Mouse (Mus musculus): ENCODE results near the gene Rnf217.

Rnf217 gene

DNA sequence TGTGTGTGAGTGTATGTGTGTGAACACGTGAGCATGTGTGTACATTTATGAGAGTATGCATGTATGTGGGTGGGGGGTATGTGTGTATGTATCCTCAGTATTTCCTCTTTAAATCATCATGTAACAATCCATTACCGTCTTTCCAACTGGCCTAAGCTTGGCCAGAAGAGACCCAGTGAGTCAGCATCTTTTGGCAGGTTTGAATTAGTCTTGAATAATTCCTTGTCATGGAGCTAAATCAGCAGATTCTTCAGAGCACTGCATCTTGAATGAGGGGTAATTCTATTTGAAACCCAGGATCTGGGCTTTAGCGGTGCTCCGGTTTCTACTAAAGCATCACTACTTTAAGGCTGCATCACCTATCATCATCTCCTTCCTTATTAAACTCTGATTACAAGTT, 55.7 kb downstream of the Rnf217 start:
- DNase-seq (ENCODE audit: low spot score), result no peak

DNA sequence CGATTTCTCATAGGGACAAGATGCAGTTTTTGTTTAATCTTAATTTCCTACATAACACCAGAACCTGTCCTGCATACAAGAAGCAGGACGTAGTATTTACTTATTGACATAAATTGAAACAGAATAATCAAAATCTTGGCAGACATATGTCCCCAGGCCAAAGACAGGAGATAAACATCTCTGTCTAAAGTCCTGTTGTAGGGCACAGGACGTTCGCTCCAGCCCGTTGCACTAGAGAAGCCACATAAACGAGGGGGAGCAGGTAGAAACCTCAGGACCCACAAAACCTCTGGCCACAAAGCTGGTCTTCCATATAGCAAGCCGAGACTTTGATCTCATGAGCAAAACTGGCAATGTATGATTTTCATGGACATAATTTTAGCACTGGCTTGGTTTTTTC, 57.1 kb downstream of the Rnf217 start:
- DNase-seq (ENCODE audit: low spot score), result no peak

GRCm38 (mm10) chr10:31551362-31551761, 57.6 kb downstream of the Rnf217 start:
- DNase-seq (ENCODE audit: low spot score), result no peak

DNA sequence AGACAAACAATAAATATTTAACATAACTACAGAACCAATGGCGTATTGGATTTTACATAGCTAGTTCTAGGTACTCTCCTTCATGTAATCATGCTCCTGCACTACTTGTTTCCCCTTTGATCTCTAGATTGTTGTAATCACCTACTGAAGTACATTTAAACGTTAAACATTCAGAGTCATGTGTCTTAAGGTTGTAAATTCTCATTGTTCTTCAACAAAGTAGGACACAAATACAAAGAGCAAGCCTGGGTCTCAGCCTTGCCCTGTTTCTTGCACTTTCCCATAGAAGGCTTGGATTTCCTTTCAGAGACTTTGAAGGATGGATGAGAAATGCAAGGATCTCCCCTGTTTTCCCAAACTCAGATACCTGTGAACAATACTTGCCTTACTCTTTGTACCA, 61.8 kb downstream of the Rnf217 start:
- no peak for DNase-seq (ENCODE audit: low spot score)

DNA sequence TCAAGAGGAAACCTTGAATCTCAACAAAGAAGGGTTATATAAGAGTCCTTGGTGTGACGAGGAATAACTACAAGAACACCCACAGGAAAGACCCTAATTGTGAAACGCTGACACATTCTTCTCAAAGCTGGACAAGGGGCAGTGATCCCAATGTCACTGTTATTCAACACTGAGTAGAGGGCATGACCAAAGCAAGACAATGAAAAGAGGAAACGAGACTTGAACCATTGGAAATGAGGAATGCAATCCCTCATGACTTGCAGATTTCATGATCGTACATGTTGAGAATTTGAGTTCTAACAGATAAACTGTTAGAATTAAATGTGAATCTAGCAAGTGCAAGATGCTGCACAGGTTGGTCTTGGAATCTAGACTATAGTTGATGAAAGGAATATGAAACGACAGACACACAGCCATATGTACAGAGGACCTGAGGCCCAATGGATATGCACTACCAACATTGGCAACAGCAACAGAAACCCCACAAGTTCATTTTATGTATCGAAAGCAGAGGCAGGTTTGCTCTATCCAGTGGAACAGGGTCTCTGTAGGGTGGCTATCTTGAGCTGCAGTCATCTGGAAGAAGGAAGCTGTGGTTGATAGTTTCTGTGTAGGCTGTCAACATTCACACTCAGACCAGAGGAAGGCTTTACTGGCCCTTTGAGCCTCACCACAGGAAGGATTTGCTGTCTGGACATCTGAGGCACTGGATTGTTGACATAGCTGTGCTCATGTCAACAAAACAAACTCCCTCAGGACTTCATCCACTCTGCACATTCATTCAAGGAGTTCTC, 64.6 kb downstream of the Rnf217 start:
- no peak for DNase-seq (ENCODE audit: low spot score)

GRCm38 (mm10) chr10:31540518-31540917, 68.5 kb downstream of the Rnf217 start:
- no peak for DNase-seq (ENCODE audit: low spot score)

GRCm38 (mm10) chr10:31539351-31539750, 69.6 kb downstream of the Rnf217 start:
- no peak for DNase-seq (ENCODE audit: low spot score)

GRCm38 (mm10) chr10:31538721-31539120, 70.3 kb downstream of the Rnf217 start:
- DNase-seq (ENCODE audit: low spot score), result no peak

DNA sequence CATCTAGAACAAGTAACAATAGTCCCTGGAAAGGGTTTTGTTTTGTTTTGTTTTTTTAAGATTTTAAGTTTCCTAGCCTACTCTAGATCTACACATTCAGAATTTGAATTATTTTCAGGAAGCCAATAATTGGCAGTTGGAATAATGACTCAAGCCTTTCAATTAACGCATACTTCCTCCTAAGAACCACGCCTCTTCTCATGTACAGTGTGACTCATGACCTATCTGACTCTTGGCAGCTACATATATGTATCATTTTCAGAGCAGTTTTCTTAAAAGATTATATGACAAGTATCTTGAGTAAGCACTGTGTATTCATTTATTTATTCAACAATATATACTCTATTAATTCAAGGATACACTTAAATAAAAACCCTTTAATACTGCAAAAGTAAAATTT, 70.7 kb downstream of the Rnf217 start:
- DNase-seq (ENCODE audit: low spot score), result no peak

- no peak for DNase-seq (ENCODE audit: low spot score)
Measured at GRCm38 (mm10) chr10:31537213-31537612, 71.8 kb downstream of the Rnf217 start.

DNA sequence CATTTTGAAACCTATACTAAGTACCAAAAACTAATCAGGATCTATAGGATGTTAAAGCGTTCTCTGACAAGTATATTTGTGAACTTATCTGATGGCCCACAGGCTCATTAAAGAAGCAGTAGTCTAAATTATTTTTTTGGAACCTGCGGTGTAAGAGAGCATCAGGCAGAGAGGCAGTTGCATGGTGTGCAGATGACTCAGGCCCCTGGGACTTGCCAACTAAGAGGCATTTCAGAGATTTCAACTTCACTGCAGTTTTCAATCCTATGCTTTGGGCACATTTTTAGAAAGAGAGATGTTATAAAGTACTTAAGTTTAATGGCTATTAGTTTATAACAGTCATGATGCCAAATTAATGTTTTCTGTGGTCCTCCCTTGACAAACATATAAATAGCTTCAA, 73.9 kb downstream of the Rnf217 start:
- no peak for DNase-seq (ENCODE audit: low spot score)

GRCm38 (mm10) chr10:31533270-31533826, 75.6 kb downstream of the Rnf217 start:
- no peak for DNase-seq (ENCODE audit: low spot score)

- DNase-seq (ENCODE audit: low spot score), result no peak
Measured at GRCm38 (mm10) chr10:31532782-31533181, 76.2 kb downstream of the Rnf217 start.

GRCm38 (mm10) chr10:31528297-31528984, 80.5 kb downstream of the Rnf217 start:
- no peak for DNase-seq (ENCODE audit: low spot score)

GRCm38 (mm10) chr10:31525705-31526104, 83.3 kb downstream of the Rnf217 start:
- no peak for DNase-seq (ENCODE audit: low spot score)

DNA sequence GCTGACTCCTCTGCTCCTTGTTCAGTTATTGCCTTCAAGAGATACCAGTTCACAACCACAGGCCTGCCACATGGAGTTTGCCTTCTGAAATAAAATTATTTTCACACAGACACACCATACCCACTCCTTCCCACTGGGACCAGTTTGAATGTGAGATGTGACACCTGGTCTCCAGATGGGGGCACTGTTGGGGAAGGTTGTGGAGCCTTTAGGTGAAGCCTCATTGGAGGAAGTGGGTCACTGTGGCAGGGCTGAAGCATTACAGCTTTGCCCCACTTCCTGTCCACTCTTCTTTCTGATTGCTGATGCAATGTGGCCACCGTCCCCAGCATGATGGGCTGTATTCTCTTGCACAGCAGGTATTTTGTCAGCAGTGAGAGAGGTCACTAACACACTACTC, 89.6 kb downstream of the Rnf217 start:
- DNase-seq (ENCODE audit: low spot score), result no peak

GRCm38 (mm10) chr10:31518210-31518609, 90.8 kb downstream of the Rnf217 start:
- DNase-seq (ENCODE audit: low spot score), result no peak

DNA sequence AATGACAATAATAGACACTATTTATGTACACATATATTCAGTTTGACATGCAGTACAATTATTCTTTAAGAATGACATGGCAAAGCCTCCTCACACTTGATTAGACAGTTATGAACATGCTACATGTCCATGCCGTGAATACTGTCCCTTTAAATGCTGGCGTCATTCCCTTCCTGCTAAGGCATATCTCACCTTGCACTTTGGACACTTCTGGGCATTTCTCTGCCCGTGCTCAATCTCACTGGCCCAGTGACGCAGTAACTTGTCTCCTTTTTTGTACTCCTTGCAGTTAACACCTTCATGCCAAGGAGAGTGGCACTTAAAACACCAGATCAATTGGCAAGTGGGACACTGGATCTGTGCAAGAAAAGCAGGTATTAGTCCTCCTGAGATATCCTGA, 91.8 kb downstream of the Rnf217 start:
- DNase-seq (ENCODE audit: low spot score), result no peak

DNA sequence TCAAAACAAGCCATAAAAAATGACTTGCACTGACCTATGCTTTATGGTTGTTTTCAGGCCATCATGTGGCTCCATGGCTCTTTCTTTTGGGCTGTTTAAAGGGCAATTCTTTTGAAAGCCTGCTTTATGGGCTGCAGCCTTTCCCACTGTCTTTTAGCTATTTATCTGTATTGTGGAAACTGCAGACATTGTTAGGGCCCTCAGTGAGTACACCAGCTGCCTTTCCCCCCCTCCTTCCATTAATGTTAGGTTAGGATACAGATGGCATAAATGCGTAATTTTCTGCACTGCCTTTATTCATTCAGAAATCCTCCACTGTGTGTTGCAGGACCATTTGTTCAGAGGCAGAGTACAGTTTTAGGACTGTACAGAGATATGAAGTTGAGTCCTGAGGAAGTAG, 93.1 kb downstream of the Rnf217 start:
- no peak for DNase-seq (ENCODE audit: low spot score)

DNA sequence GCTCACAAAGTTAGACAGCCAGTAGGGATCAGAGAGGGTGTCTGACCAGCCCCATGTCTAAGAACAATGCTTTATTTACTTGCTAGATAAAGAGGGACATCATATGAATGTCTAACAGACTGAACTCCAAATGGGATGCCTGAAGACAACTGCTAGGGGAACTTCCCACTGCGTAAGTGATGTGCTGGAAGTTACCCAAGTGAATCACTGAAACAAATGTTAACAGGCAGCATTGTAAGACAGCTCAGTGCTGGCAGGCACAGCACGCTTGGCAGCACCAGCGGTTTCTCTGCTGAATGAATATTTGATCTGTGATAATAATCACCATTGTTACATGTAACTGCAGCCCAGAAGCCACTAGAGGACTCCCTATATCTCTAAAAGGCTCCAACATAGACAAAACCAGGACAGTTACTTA, 104.8 kb downstream of the Rnf217 start:
- no peak for DNase-seq (ENCODE audit: low spot score)

- no peak for DNase-seq (ENCODE audit: low spot score)
Measured at GRCm38 (mm10) chr10:31503542-31504133, 105.3 kb downstream of the Rnf217 start.

DNA sequence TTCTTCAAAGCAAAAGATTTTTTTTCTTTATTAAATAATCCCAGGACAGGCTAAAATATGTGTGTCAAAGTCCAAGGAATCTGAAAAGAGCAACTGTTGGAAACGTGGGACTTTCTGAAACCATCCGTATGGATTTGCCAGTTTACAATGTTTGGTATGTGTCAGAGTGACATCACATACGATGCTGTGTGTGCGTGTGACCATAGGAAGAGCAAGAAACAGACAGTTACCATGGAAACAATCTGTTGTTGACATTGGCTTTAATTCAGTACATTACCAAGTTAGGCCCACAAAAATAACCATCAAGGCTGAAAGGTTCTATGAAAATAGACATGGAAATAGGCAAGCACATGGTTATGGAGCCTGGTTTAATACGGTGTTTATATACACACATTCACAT, 107.3 kb downstream of the Rnf217 start:
- DNase-seq (ENCODE audit: low spot score), result no peak

- DNase-seq (ENCODE audit: low spot score), result no peak
Measured at GRCm38 (mm10) chr10:31496931-31497330, 112.1 kb downstream of the Rnf217 start.

Data from urinary bladder, postnatal 25 days (tissue).